Mouse (Mus musculus) liver, embryonic 14.5 days (tissue): Measurements from ENCODE around the gene Cyp2a12. TPM values are rescaled to one million over a fixed set of nuclear protein-coding genes. Genes with fewer than 3 reads are reported as not detected.
"Not testable (repeated sequence)": the region's sequence is repeated elsewhere in the genome, so short reads cannot be mapped to it uniquely, and the experiment has no call there.

Experiments used
- ATAC-seq: fragments of 200-750 bp; cut with Nextera tagmentation; 2 replicates; pipeline ENCODE4 v1.8.0; 2017; ENCODE audit warnings: moderate number of reproducible peaks, mild to moderate bottlenecking, moderate library complexity; ENCODE audit not compliant: insufficient read depth
- DNase-seq, 3 experiments: peaks; one replicate each; pipeline ENCODE4 v3.0.0-alpha.2; 2012 to 2013; ENCODE audit warnings: low read depth in 3 of 3, low spot score in 3 of 3
- H3K27ac ChIP-seq: fragments of 300-500 bp; sonication (generic); 2 replicates; pipeline ENCODE4 v1.5.1; 2014; ENCODE audit warnings: moderate library complexity, mild to moderate bottlenecking, control low read depth, inconsistent platforms
- H3K27me3 ChIP-seq: fragments of 300-500 bp; sonication (generic); 2 replicates; pipeline ENCODE4 v1.6.1; 2014; ENCODE audit warnings: mild to moderate bottlenecking, low read length, moderate library complexity; ENCODE audit not compliant: control insufficient read depth, insufficient read depth
- H3K36me3 ChIP-seq: fragments of 300-500 bp; sonication (generic); replicated peaks from 2 replicates; pipeline ENCODE4 v1.6.1; 2014; ENCODE audit warnings: low read depth; ENCODE audit not compliant: control insufficient read depth, insufficient read depth
- H3K4me1 ChIP-seq, 2 experiments: fragments of 200-500 bp in 1 of 2; fragments of 300-500 bp in 1 of 2; sonication (generic) in 1 of 2; replicated peaks; 2 replicates each; pipeline ENCODE4 v1.6.1; 2012 to 2014; ENCODE audit warnings: antibody characterized with exemption in 1 of 2, inconsistent platforms in 1 of 2, low read length in 1 of 2; ENCODE audit not compliant: control insufficient read depth in 2 of 2, insufficient read depth in 2 of 2
- H3K4me2 ChIP-seq: fragments of 300-500 bp; sonication (generic); 2 replicates; pipeline ENCODE4 v1.6.1; 2014; ENCODE audit warnings: low read depth, mild to moderate bottlenecking, control low read depth, moderate library complexity
- H3K4me3 ChIP-seq, 2 experiments: fragments of 200-500 bp in 1 of 2; fragments of 300-500 bp in 1 of 2; sonication (generic) in 1 of 2; 2 replicates each; pipeline ENCODE4 v1.5.1; 2012 to 2014; ENCODE audit warnings: low read depth in 2 of 2, low read length in 2 of 2, mild to moderate bottlenecking in 2 of 2, control low read depth in 1 of 2, inconsistent platforms in 1 of 2, moderate library complexity in 1 of 2; ENCODE audit not compliant: insufficient read depth in 1 of 2
- H3K9ac ChIP-seq: fragments of 300-500 bp; sonication (generic); replicated peaks from 2 replicates; pipeline ENCODE4 v1.6.1; 2014; ENCODE audit warnings: mild to moderate bottlenecking, control low read depth, moderate library complexity
- H3K9me3 ChIP-seq: fragments of 300-500 bp; sonication (generic); 2 replicates; pipeline ENCODE4 v1.6.1; 2016; ENCODE audit warnings: low read length, mixed read lengths; ENCODE audit not compliant: control insufficient read depth
- CTCF ChIP-seq: IDR thresholded peaks from 2 replicates; pipeline ENCODE4 v1.5.1; 2016; ENCODE audit warnings: antibody characterized with exemption, low read depth, control low read depth
- EP300 ChIP-seq: IDR thresholded peaks from 2 replicates; pipeline ENCODE4 v1.6.1; 2016; ENCODE audit warnings: antibody characterized with exemption, low read depth
- WGBS: fragments of 180-500 bp; shearing (Covaris S2); extraction: QIAGEN DNeasy Blood & Tissue Kit; methylation state at CpG from one replicate; pipeline ENCODE4 v1.1.7; 2014; ENCODE audit not compliant: insufficient replicate concordance; 5-methylcytosine and 5-hydroxymethylcytosine counted together
- polyA plus RNA-seq, 2 experiments: library from polyadenylated mRNA; depleted of rRNA in 1 of 2; stranded (reverse) in 1 of 2; unstranded in 1 of 2; fragments of >200 nt; fragmentation: Nextera tagmentation in 1 of 2; extraction: Ambion mirVana in 1 of 2; gene quantifications; 2 replicates each; pipeline versions ENCODE4 v1.2.1 to v1.2.3; 2012 to 2014

Gene Cyp2a12
- polyA plus RNA-seq, 2 experiments: 1.8 to 2.0 TPM

DNA sequence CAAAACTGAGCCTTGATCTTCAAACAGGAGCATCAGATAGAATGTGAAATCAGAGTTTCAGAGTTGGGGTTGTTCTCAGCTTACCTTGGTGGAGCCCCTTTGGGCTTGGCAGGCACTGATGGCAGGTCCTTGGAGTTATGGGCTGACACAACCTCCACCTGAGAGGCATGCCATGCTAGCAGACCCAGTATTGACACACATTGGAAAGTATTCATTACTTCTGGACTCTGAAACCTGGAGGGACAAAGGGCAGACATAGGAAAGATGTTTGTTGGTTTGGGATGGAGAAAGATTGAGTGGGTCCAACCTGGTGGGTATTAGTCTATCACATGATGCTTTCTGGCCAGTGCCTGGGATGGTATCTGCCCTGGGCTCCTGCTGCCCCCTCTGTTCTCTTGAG is 31.0 kb downstream of the Cyp2a12 start:
- H3K9me3 ChIP-seq, H3K27ac ChIP-seq, ATAC-seq, H3K9ac ChIP-seq, H3K36me3 ChIP-seq, H3K4me3 ChIP-seq, H3K27me3 ChIP-seq, H3K4me1 ChIP-seq, H3K4me2 ChIP-seq, DNase-seq: not testable (repeated sequence)

GRCm38 (mm10) chr7:27078641-27079040 is 49.8 kb downstream of the Cyp2a12 start:
- TF ChIP-seq CTCF (no peak), EP300 (no peak)
- Histone ChIP-seq H3K4me2 (no peak overlapping the region), H3K9ac (no peak overlapping the region), H3K27me3 (no peaks in the 10 kb centered on the region), H3K4me3 (no peak overlapping the region), H3K36me3 (no peaks in the 10 kb centered on the region), H3K4me1 (no peaks in the 10 kb centered on the region), H3K9me3 (no peaks in the 10 kb centered on the region), H3K27ac (no peak overlapping the region)
- no peak for DNase-seq
- ATAC-seq: no peak
- 33% methylated on average over 1 of the region's 1 CpGs for WGBS

DNA sequence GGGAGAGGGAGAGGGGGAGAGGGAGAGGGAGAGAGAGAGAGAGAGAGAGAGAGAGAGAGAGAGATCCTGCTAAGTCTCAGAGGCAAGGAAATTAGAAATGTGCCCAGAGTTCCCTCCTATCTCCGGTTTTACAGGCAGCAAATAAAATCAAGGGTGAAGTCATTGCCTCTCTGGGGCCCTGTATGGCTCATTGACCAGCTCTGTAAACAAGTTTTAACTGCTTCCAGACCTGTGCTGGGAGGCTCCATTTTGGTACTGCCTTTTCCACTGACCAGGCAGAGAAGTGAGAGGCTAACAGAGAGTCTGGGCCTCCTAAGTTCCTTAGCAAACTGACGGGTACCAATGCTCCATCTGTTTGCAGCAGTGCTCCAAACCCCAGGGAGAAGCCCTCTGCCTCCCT is 52.7 kb downstream of the Cyp2a12 start:
- no peak for ATAC-seq
- Histone ChIP-seq H3K4me3 (no peak overlapping the region), H3K9me3 (no peaks in the 10 kb centered on the region), H3K4me1 (no peaks in the 10 kb centered on the region), H3K27me3 (no peaks in the 10 kb centered on the region), H3K9ac (no peak overlapping the region), H3K27ac (no peak overlapping the region), H3K4me2 (no peak overlapping the region), H3K36me3 (no peaks in the 10 kb centered on the region)
- DNase-seq: no peak
- TF ChIP-seq EP300: no peak
- 42% methylated on average over 2 of the region's 2 CpGs for WGBS

Other genes with a start within 250 kb of the Cyp2a12 start
- not detected in 2 replicates for gene Cyp2g1, start 220.2 kb upstream of the Cyp2a12 start, polyA plus RNA-seq (2012; rRNA removed)
- gene Cyp2g1, start 220.2 kb upstream of the Cyp2a12 start, polyA plus RNA-seq (2014; fragmentation: Nextera tagmentation; extraction: Ambion mirVana): not detected in 2 replicates
- 0.21 and 0.31 TPM in 2 replicates for gene Cyp2a5, start 193.8 kb upstream of the Cyp2a12 start, polyA plus RNA-seq (2012; rRNA removed)
- 0.32 and 0.87 TPM in 2 replicates for gene Cyp2a5, start 193.8 kb upstream of the Cyp2a12 start, polyA plus RNA-seq (2014; fragmentation: Nextera tagmentation; extraction: Ambion mirVana)
- gene Cyp2a22, start 89.7 kb upstream of the Cyp2a12 start, polyA plus RNA-seq (2012; rRNA removed): 0.56 and 0.62 TPM in 2 replicates
- 0.37 and 0.61 TPM in 2 replicates for gene Cyp2a22, start 89.7 kb upstream of the Cyp2a12 start, polyA plus RNA-seq (2014; fragmentation: Nextera tagmentation; extraction: Ambion mirVana)
- 0.09 and 0.21 TPM in 2 replicates for gene Cyp2f2, start 90.8 kb downstream of the Cyp2a12 start, polyA plus RNA-seq (2012; rRNA removed)
- gene Cyp2f2, start 90.8 kb downstream of the Cyp2a12 start, polyA plus RNA-seq (2014; fragmentation: Nextera tagmentation; extraction: Ambion mirVana): 0.32 and 0.45 TPM in 2 replicates
- not detected in 2 replicates for gene Cyp2t4, start 124.6 kb downstream of the Cyp2a12 start, polyA plus RNA-seq (2012; rRNA removed)
- gene Cyp2t4, start 124.6 kb downstream of the Cyp2a12 start, polyA plus RNA-seq (2014; fragmentation: Nextera tagmentation; extraction: Ambion mirVana): not detected in 2 replicates
- 22.2 and 23.3 TPM in 2 replicates for gene Egln2, start 137.7 kb downstream of the Cyp2a12 start, polyA plus RNA-seq (2012; rRNA removed)
- gene Egln2, start 137.7 kb downstream of the Cyp2a12 start, polyA plus RNA-seq (2014; fragmentation: Nextera tagmentation; extraction: Ambion mirVana): 11.7 and 13.8 TPM in 2 replicates
- gene Rab4b, start 149.8 kb downstream of the Cyp2a12 start, polyA plus RNA-seq (2012; rRNA removed): 15.2 and 15.9 TPM in 2 replicates
- 18.3 and 19.1 TPM in 2 replicates for gene Rab4b, start 149.8 kb downstream of the Cyp2a12 start, polyA plus RNA-seq (2014; fragmentation: Nextera tagmentation; extraction: Ambion mirVana)
- 0.04 TPM in 2 replicates for gene Gm21983, start 152.0 kb downstream of the Cyp2a12 start, polyA plus RNA-seq (2012; rRNA removed)
- 0.28 TPM in 1 of 2 replicates, not detected in the other for gene Gm21983, start 152.0 kb downstream of the Cyp2a12 start, polyA plus RNA-seq (2014; fragmentation: Nextera tagmentation; extraction: Ambion mirVana)
- gene Mia, start 152.1 kb downstream of the Cyp2a12 start, polyA plus RNA-seq (2012; rRNA removed): 0.55 and 0.67 TPM in 2 replicates
- gene Mia, start 152.1 kb downstream of the Cyp2a12 start, polyA plus RNA-seq (2014; fragmentation: Nextera tagmentation; extraction: Ambion mirVana): 0.52 TPM in 1 of 2 replicates, not detected in the other
- gene BC024978, start 166.7 kb downstream of the Cyp2a12 start, polyA plus RNA-seq (2012; rRNA removed): 1.9 and 2.4 TPM in 2 replicates
- 0.56 and 0.59 TPM in 2 replicates for gene BC024978, start 166.7 kb downstream of the Cyp2a12 start, polyA plus RNA-seq (2014; fragmentation: Nextera tagmentation; extraction: Ambion mirVana)
- 77.6 and 93.3 TPM in 2 replicates for gene Snrpa, start 167.2 kb downstream of the Cyp2a12 start, polyA plus RNA-seq (2012; rRNA removed)
- 82.6 and 90.6 TPM in 2 replicates for gene Snrpa, start 167.2 kb downstream of the Cyp2a12 start, polyA plus RNA-seq (2014; fragmentation: Nextera tagmentation; extraction: Ambion mirVana)
- 2.0 and 2.3 TPM in 2 replicates for gene Itpkc, start 199.6 kb downstream of the Cyp2a12 start, polyA plus RNA-seq (2012; rRNA removed)
- gene Itpkc, start 199.6 kb downstream of the Cyp2a12 start, polyA plus RNA-seq (2014; fragmentation: Nextera tagmentation; extraction: Ambion mirVana): 1.3 and 1.5 TPM in 2 replicates
- gene Coq8b, start 203.9 kb downstream of the Cyp2a12 start, polyA plus RNA-seq (2012; rRNA removed): 9.3 and 12.4 TPM in 2 replicates
- gene Coq8b, start 203.9 kb downstream of the Cyp2a12 start, polyA plus RNA-seq (2014; fragmentation: Nextera tagmentation; extraction: Ambion mirVana): 17.7 and 19.8 TPM in 2 replicates
- 1.9 and 2.1 TPM in 2 replicates for gene Numbl, start 229.4 kb downstream of the Cyp2a12 start, polyA plus RNA-seq (2012; rRNA removed)
- gene Numbl, start 229.4 kb downstream of the Cyp2a12 start, polyA plus RNA-seq (2014; fragmentation: Nextera tagmentation; extraction: Ambion mirVana): 0.72 and 0.83 TPM in 2 replicates